Mouse (Mus musculus) E14TG2a.4 (cell line): ENCODE measurements at regions not wholly inside any gene's neighbourhood (a gene's known extent, or its start where the extent isn't known, plus 50 kb on each side); places are given as distances from the start of the nearest gene placed in this dataset.

ENCODE experiments used
- CTCF ChIP-seq: conservative IDR thresholded peaks from 2 replicates; pipeline ENCODE4 v1.5.1; 2014; ENCODE audit warnings: low read length
- NANOG ChIP-seq: IDR thresholded peaks from 2 replicates; pipeline ENCODE4 v1.6.1; 2014; ENCODE audit warnings: borderline replicate concordance, low read length, mixed read lengths
- POU5F1 ChIP-seq: IDR thresholded peaks from 2 replicates; pipeline ENCODE4 v1.6.1; 2014; ENCODE audit warnings: low read length, borderline replicate concordance

DNA sequence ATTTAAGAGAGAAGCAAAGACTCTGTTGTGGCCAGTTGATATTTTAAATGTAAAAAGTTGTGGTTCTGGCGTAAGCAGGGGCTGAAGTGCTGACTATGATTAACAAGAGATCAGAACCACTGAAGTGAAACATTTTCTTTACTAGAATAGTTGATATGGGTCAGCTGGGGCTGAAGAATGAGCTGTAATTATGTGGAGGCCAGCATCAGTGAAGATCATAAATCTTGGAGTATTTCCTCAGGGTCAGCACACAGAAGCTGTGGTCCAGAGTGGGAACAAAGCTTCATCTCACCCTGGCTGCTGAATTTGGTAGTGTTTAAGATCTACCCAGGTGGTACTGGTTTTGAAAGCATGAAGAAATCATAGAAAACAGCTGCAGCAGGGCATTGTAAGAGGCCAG is 583.4 kb upstream of the Zeb2 start:
- no peak for TF ChIP-seq CTCF
- TF ChIP-seq POU5F1, result no peak
- TF ChIP-seq NANOG, result no peak
